Mouse (Mus musculus) Muller cell, postnatal 12 days (primary cell): ENCODE measurements around the gene Ptbp1.

Experiments
- DNase-seq: peaks from one replicate; pipeline ENCODE4 v3.0.0-alpha.2; 2015; ENCODE audit errors: inconsistent ontology term

Ptbp1 gene

DNA sequence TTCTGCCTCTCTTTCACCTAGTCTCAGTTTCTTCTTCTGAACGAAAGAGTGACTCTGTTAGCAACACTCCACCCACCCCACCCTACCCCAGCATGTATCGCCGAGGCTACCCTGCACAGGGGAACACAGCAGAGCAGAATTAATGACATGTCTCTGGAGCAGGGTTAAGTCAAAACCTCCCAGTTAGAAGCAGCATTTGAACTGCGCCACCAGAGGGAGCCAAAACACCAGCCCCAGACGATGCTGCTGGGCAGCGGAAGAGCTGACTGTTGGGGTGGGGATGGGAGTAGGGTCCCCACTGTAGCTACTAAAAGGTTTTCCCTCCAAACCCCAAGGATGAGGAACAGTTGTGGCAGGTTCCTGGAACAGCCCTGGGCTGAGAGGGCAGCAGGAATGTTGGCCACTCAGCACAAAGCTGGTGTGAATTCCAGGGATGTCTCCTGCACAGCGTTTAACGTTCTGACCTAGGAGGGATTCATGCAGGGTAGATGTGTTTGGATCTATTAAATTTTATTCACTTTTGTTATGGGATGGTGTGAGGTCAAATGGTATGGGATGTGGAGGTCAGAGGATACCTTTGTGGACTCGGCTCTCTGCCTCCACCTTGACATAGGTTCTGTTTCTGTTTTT lies 19.3 kb upstream of the Ptbp1 start:
- peak; percentile 63 for DNase-seq

DNA sequence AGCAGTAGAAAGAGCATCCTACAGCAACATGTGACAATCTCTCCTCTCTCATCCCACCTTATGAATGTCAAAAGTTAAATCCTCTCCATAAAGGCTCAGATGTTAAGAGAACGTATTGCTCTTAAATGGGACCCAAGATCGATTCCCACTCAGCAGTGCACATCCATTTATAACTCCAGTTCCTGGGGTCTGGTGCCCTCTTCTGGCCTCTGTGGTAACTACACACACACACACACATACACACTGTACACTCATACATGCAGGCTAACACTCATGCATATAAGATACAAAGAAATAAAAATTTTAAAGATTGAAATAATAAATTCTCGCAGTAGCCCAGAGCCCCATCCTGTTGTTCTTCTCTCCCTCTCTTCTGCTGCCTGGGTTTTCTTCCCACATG lies 17.3 kb upstream of the Ptbp1 start:
- no peak for DNase-seq

- DNase-seq: no peak
Observed at GRCm38 (mm10) chr10:79838151-79838550, 16.1 kb upstream of the Ptbp1 start.

DNA sequence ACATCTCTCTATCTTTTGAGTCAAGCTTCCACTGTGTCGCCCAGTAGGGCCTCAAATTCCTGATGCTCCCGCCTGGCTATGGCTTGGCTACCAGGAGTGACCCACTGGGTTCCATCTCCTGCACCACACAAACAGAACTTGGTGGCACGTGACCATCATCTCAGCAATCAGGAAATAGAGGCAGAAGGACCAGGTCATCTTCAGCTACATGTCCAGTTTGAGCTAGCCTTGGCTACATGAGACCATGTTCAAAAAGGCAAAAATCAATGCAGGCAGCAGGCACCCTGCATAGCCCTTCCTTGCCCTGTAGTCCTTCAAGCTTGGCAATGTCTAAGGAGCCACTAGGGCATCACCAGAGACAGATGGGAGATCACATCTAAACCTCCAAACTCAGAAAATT lies 14.1 kb upstream of the Ptbp1 start:
- no peak for DNase-seq

GRCm38 (mm10) chr10:79840644-79841551 lies 13.3 kb upstream of the Ptbp1 start:
- DNase-seq: peak; percentile 94

GRCm38 (mm10) chr10:79842322-79842721 lies 11.9 kb upstream of the Ptbp1 start:
- peak; percentile 43 for DNase-seq

GRCm38 (mm10) chr10:79843476-79843875 lies 10.8 kb upstream of the Ptbp1 start:
- no peak for DNase-seq

DNA sequence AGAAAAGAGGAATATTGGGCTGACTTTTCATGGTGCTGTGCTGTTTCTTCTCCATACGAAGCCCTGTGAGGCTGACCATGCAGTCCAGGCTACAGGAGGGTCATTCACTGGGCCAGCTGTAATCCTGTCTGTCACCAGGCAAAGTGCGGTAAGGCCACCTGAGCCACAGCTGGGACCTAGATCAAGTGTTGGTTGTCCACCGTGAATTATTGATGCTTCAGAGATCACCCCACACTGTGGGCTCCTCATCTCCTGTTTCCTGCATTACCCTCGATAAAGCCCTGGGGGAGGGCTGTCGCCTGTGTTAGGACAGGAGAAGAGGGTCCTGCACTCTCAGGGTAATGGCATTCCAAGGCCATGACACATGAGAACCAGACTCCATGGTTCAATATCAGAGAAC lies 7.7 kb upstream of the Ptbp1 start:
- DNase-seq: no peak

DNA sequence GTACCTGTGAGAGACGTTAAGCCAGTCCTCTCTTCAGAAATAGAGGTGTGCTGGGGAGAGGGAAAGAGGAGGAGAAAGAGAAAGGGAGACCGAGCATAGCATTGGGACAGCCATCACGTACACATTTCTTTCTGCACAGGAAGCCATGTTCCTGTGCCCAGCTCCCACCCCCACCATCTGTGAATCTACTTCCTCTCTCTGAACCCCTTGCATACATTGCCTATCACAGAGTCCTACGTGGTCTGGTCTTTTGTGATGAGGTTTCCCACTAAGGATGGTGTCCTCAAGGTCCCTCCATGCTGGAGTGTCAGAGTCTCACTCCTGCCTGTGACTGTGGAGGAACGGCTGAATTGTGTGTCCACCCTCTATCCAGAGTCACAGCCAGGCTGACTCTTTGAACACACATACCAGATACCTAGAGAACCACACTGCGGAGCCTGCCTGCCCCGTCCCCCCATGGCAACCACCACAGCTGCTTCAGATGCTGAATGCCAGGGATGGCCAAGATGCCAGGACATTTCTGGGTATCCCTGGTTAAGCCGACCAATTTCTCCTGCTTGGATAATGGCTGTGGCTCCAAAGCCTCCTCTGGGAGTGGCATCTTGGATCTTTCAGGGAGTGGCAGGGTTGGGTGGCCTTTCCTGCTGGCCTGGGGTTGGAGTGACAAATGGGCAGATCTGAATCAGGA lies 4.1 kb upstream of the Ptbp1 start:
- no peak for DNase-seq

DNA sequence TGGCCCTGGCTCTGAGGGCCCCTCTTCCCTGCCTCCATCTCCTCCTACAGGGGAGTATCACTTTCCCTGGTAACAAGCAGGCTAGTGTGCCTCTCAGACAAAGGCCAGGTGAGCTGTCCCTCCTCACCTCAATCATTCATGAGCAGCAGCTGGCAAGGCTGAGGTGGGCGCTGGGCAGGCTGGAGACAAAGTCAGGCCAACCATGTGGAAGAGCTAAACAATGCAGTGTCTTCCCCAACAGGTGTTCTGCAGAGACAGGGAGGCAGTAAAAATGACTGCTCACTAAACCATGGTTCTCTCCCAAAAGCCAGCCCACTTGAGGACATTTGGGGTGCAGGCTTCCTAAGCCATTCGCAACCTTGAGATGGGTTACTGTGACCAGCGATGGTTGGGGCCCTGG lies 2.6 kb upstream of the Ptbp1 start:
- no peak for DNase-seq

- DNase-seq: no peak
Observed at GRCm38 (mm10) chr10:79852107-79852789, 2.0 kb upstream of the Ptbp1 start.

GRCm38 (mm10) chr10:79852827-79853226 lies 1.4 kb upstream of the Ptbp1 start:
- no peak for DNase-seq

- DNase-seq: peak; percentile 98
Observed at GRCm38 (mm10) chr10:79853392-79853791, 835 bp upstream of the Ptbp1 start.

DNA sequence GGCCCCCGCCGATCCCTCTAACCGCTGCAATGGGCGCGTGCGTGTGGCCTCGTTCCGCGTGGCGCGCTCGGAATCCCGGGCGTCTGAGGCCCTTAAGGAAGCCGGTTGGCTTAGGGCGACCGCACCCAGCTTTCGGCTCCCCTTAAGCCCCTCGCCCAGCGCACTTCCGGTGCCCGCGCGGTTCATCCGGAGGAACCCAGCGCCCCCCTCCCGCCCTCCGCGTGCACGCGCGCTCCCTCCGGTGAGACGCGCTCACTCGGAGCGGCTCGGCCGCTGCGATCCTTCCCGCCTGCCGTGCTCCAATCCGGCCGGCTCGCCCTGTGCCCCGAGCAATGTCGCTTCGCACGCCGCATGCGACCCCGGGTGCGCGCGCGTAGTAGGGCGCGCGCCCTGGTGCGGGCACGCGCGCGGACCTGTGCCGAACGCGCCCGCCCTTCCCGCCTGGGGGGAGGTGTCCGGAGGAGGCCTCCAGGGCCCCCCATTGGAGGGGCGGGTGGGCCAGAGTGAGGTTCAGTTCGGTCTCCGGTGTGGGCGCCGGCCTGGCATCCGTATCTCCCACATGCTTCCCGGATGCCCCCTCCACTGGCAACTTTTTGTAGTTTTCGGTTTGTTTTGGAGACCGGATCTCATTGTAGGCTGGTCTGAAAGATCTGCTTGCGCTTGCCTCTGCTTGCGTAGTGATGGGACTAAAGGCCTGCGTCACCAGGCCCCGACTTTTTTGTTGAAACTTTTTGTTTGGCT lies 744 bp downstream of the Ptbp1 start:
- DNase-seq: no peak

GRCm38 (mm10) chr10:79855558-79856184 lies 1.4 kb downstream of the Ptbp1 start:
- no peak for DNase-seq

DNA sequence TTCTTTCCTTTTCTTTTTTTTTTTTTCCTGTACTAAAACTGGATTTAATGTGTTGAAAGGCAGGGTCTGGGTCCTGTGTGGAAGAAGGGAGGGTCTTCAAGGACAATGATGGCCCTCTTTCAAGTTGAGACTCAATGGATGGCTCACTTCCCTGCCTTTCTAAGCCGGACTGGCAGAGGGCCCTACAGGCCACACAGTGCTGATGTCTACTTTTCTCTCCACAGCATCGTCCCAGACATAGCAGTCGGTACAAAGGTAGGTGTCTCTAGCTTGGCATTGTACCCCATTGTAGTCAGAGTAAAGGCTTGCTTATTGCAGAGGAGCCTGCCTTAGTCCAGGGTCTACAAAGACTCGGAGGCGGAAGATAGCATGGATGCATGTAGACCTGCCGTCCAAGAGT lies 2.1 kb downstream of the Ptbp1 start:
- no peak for DNase-seq

GRCm38 (mm10) chr10:79856704-79857451 lies 2.7 kb downstream of the Ptbp1 start:
- DNase-seq: no peak

DNA sequence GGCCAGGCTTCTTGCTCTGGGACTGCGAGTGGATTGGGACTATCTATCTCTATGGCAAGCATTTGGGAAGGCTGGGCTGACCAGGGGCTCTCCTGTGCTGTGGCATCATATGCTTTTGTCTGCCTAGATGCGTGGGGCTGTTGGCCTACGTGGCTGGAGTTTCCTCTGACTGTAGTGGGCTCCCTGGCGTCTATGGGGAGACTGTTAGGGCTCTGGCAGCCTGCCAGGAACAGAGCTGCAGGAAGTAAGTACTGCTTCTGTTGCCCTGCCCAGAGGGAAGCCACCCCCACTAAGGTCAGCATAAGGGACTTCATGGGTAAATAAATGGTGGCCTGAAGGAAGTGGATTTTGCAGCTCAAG lies 3.2 kb downstream of the Ptbp1 start:
- DNase-seq: no peak

DNA sequence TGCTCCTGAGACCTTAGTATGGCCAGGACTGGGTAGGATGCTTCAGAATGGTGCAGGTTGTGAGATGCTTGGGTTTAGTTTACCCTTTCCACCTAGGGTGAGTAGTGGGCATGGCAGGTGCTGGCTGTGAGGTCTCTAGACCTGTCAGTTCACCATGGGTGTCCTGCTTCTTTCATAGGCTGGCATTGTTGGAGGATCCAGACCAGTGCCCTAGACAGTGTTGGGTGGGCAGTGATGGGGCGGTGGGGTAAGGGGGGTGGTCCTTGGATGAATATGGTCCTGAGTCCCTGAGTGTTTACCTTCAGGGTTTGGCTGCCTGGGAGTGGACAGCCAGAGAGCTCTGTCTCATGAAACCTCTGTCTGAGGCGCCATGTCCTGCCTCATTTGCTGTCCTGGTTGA lies 3.7 kb downstream of the Ptbp1 start:
- DNase-seq: no peak

GRCm38 (mm10) chr10:79858416-79859074 lies 4.3 kb downstream of the Ptbp1 start:
- peak; percentile 76 for DNase-seq
